Mouse (Mus musculus) liver, postnatal 0 days (tissue): ENCODE results near the gene Gabbr2. TPM values are rescaled to one million over a fixed set of nuclear protein-coding genes. Genes with fewer than 3 reads are reported as not detected.

Experiments
- ATAC-seq: fragments of 200-750 bp; cut with Nextera tagmentation; 2 replicates; pipeline ENCODE4 v1.8.0; 2017; ENCODE audit warnings: mild to moderate bottlenecking, moderate library complexity
- DNase-seq: peaks from one replicate; pipeline ENCODE4 v3.0.0-alpha.2; 2016
- H3K27ac ChIP-seq: fragments of 300-500 bp; sonication (generic); 2 replicates; pipeline ENCODE4 v1.5.1; 2014; ENCODE audit warnings: antibody characterized with exemption, moderate library complexity, mild to moderate bottlenecking, low read depth
- H3K27me3 ChIP-seq: fragments of 300-500 bp; sonication (generic); 2 replicates; pipeline ENCODE4 v1.6.1; 2014; ENCODE audit warnings: low read length, control low read depth, mixed read lengths; ENCODE audit not compliant: insufficient read depth
- H3K36me3 ChIP-seq: fragments of 300-500 bp; sonication (generic); replicated peaks from 2 replicates; pipeline ENCODE4 v1.6.1; 2014; ENCODE audit warnings: mild to moderate bottlenecking, control low read depth, low read length, moderate library complexity, mixed read lengths; ENCODE audit not compliant: insufficient read depth
- H3K4me1 ChIP-seq: fragments of 300-500 bp; sonication (generic); 2 replicates; pipeline ENCODE4 v1.6.1; 2014; ENCODE audit warnings: antibody characterized with exemption, mild to moderate bottlenecking, control low read depth; ENCODE audit not compliant: insufficient read depth
- H3K4me2 ChIP-seq: fragments of 300-500 bp; sonication (generic); 2 replicates; pipeline ENCODE4 v1.6.1; 2014; ENCODE audit warnings: low read depth, mild to moderate bottlenecking, low read length, moderate library complexity, mixed read lengths
- H3K4me3 ChIP-seq: fragments of 300-500 bp; sonication (generic); 2 replicates; pipeline ENCODE4 v1.5.1; 2014; ENCODE audit warnings: low read depth, low read length
- H3K9ac ChIP-seq: fragments of 300-500 bp; sonication (generic); replicated peaks from 2 replicates; pipeline ENCODE4 v1.6.1; 2014; ENCODE audit warnings: mild to moderate bottlenecking, moderate library complexity
- H3K9me3 ChIP-seq: fragments of 300-500 bp; sonication (generic); 2 replicates; pipeline ENCODE4 v1.6.1; 2016; ENCODE audit warnings: mild to moderate bottlenecking, control low read depth, low read length, mixed read lengths
- CTCF ChIP-seq: sonication (generic); IDR thresholded peaks from 2 replicates; pipeline ENCODE4 v1.5.1; 2016; ENCODE audit warnings: antibody characterized with exemption, low read depth
- EP300 ChIP-seq: IDR thresholded peaks from 2 replicates; pipeline ENCODE4 v1.6.1; 2016; ENCODE audit warnings: antibody characterized with exemption, low read depth, mild to moderate bottlenecking
- WGBS: fragments of 180-500 bp; shearing (Covaris S2); extraction: QIAGEN DNeasy Blood & Tissue Kit; methylation state at CpG from one replicate; pipeline ENCODE4 v1.1.7; 2014; ENCODE audit not compliant: insufficient replicate concordance; 5-methylcytosine and 5-hydroxymethylcytosine counted together
- polyA plus RNA-seq: library from polyadenylated mRNA; unstranded; fragments of >200 nt; fragmentation: Nextera tagmentation; extraction: Ambion mirVana; gene quantifications from 2 replicates; pipeline ENCODE4 v1.2.1, GENCODE M21; 2015

The Gabbr2 gene
- polyA plus RNA-seq, 1 experiment from 2014 or later, result 0.20 TPM

DNA sequence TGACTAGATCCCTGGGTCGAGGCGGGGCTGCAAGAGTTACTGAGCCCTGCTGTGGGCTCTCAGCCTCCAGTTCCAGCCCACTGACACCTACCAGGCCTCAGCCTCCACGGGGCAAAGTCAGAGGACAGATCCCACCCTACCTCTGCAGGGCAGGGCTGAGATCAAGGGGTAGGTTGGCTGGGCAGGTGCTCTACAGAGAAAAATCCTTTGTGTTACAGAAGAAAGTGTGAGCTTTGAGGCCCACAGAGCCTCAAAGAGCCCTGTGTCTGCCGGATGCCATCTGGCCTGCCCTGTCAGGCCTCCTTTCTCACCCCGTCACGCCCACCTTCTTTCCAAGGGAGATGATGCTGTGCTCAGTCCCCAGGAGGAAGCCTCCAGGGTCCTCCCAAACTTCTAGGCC lies 131.1 kb downstream of the Gabbr2 start:
- Histone ChIP-seq H3K4me2 (no peak overlapping the region), H3K9me3 (no peaks in the 10 kb centered on the region), H3K9ac (no peak overlapping the region), H3K27ac (no peak overlapping the region), H3K4me1 (0 out of 2 replicates have a peak, but pooled peaks cover 5% of the 10 kb centered on the region), H3K27me3 (no peaks in the 10 kb centered on the region), H3K4me3 (no peak overlapping the region), H3K36me3 (no peaks in the 10 kb centered on the region; the same call in 1 of the 2 replicates)
- WGBS, result 73% methylated on average over 6 of the region's 6 CpGs
- TF ChIP-seq EP300 (no peak), CTCF (no peak)
- ATAC-seq, result no peak
- DNase-seq, result no peak

DNA sequence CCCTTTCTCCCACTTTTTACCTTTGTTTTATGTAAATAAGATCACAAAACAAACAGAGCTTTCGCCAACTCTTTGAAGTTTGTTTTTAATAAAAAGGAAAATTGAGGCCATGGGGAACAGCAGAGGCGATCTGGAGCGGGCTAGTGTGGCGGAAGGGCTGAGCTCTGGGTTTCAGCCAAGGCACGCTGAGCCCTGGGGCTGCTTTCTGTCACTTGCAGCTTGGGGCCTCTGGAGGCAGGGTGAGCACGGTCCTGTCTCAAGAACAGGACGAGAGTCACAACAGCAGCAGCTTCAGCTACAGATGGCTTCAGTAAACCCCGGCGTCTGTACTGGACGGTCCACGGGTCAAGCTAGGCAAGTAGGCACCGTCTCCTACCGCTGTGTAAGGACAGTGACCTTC lies 132.8 kb downstream of the Gabbr2 start:
- H3K9me3 ChIP-seq, result no peaks in the 10 kb centered on the region
- H3K4me3 ChIP-seq, result no peak overlapping the region
- H3K27me3 ChIP-seq, result no peaks in the 10 kb centered on the region
- H3K27ac ChIP-seq, result no peak overlapping the region
- no peak overlapping the region for H3K9ac ChIP-seq
- WGBS, result 49% methylated on average over 13 of the region's 13 CpGs
- H3K4me2 ChIP-seq, result 0 out of 2 replicates have a peak overlapping the region, but pooled peaks have one; percentile 11
- TF ChIP-seq CTCF (peak; percentile 40), EP300 (no peak)
- ATAC-seq (no peak), DNase-seq (peak; percentile 48)
- H3K4me1 ChIP-seq, result 0 out of 2 replicates have a peak, but pooled peaks cover 5% of the 10 kb centered on the region
- H3K36me3 ChIP-seq, result no peaks in the 10 kb centered on the region; the same call in 1 of the 2 replicates

DNA sequence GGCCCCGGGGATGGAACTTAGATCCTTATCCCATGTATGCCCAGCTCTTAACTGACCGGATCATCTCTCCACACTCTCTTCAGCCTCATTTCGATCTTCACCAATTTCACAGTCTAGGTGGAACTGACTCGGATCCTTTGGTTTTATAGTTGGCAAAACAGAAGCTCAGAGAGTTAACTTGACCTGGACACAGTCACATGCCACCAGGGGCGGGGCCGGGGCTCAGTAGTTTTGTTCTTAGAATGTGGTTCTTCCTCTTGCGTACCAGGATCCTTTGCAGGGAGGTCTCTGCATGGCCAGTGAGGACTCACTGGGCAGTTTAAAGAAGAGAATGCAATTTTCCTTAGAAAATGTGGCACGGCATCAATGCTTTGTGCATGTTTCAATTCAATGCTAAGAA lies 135.5 kb downstream of the Gabbr2 start:
- WGBS, result 72% methylated on average over 8 of the region's 8 CpGs
- Histone ChIP-seq H3K4me2 (peak overlapping the region; percentile 68), H3K27me3 (no peaks in the 10 kb centered on the region), H3K9ac (peak overlapping the region; percentile 78), H3K4me1 (peaks cover 11% of the 10 kb centered on the region), H3K36me3 (no peaks in the 10 kb centered on the region; the same call in 1 of the 2 replicates), H3K9me3 (no peaks in the 10 kb centered on the region), H3K4me3 (peak overlapping the region; percentile 64), H3K27ac (peak overlapping the region; percentile 75; the same call in 1 of the 2 replicates)
- DNase-seq (no peak), ATAC-seq (no peak)
- TF ChIP-seq CTCF, result no peak
- TF ChIP-seq EP300, result no peak

GRCm38 (mm10) chr4:46854686-46855385 lies 136.8 kb downstream of the Gabbr2 start:
- DNase-seq (peak; percentile 54), ATAC-seq (0 out of 2 replicates have a peak, but pooled peaks have one; percentile 11)
- Histone ChIP-seq H3K9me3 (peaks cover 3% of the 10 kb centered on the region; the same call in 1 of the 2 replicates), H3K9ac (peak overlapping the region; percentile 78), H3K27me3 (no peaks in the 10 kb centered on the region), H3K4me1 (peaks cover 11% of the 10 kb centered on the region), H3K4me3 (peak overlapping the region; percentile 64), H3K4me2 (peak overlapping the region; percentile 68), H3K27ac (peak overlapping the region; percentile 75), H3K36me3 (no peaks in the 10 kb centered on the region; the same call in 1 of the 2 replicates)
- 60% methylated on average over 23 of the region's 23 CpGs for WGBS
- no peak for TF ChIP-seq EP300
- peak; percentile 37 for TF ChIP-seq CTCF

- Histone ChIP-seq H3K9me3 (peaks cover 3% of the 10 kb centered on the region; the same call in 1 of the 2 replicates), H3K27ac (peak overlapping the region; percentile 75), H3K4me2 (peak overlapping the region; percentile 68), H3K4me3 (peak overlapping the region; percentile 64), H3K27me3 (no peaks in the 10 kb centered on the region), H3K9ac (peak overlapping the region; percentile 78), H3K4me1 (peaks cover 11% of the 10 kb centered on the region), H3K36me3 (no peaks in the 10 kb centered on the region; the same call in 1 of the 2 replicates)
- ATAC-seq (peak; percentile 98), DNase-seq (peak; percentile 65)
- TF ChIP-seq EP300, result peak; percentile 98
- no peak for TF ChIP-seq CTCF
- 40% methylated on average over 12 of the region's 12 CpGs for WGBS
These were observed 137.7 kb downstream of the Gabbr2 start for GRCm38 (mm10) chr4:46853852-46854460.

GRCm38 (mm10) chr4:46847745-46848144 lies 143.9 kb downstream of the Gabbr2 start:
- H3K36me3 ChIP-seq, result no peaks in the 10 kb centered on the region
- peaks cover under 1% of the 10 kb centered on the region; the same call in 1 of the 2 replicates for H3K4me1 ChIP-seq
- no peak overlapping the region for H3K27ac ChIP-seq
- TF ChIP-seq CTCF (no peak), EP300 (no peak)
- DNase-seq (no peak), ATAC-seq (no peak)
- no peaks in the 10 kb centered on the region for H3K27me3 ChIP-seq
- no peak overlapping the region for H3K4me3 ChIP-seq
- no peak overlapping the region for H3K9ac ChIP-seq
- no peak overlapping the region for H3K4me2 ChIP-seq
- H3K9me3 ChIP-seq, result peaks cover 3% of the 10 kb centered on the region; the same call in 1 of the 2 replicates
